Mouse (Mus musculus) intestine, postnatal 0 days (tissue): ENCODE data around the gene Vti1b. TPM values are rescaled to one million over a fixed set of nuclear protein-coding genes. Genes with fewer than 3 reads are reported as not detected.
"Not testable (repeated sequence)": the region's sequence is repeated elsewhere in the genome, so short reads cannot be mapped to it uniquely, and the experiment has no call there.

Experiments
- ATAC-seq: fragments of 200-750 bp; cut with Nextera tagmentation; 2 replicates; pipeline ENCODE4 v1.8.0; 2017; ENCODE audit warnings: mild to moderate bottlenecking, moderate TSS enrichment, moderate library complexity
- H3K27ac ChIP-seq: fragments of 300-500 bp; sonication (generic); 2 replicates; pipeline ENCODE4 v1.5.1; 2014; ENCODE audit warnings: mild to moderate bottlenecking, low read depth, low read length, moderate library complexity
- H3K27me3 ChIP-seq: fragments of 300-500 bp; sonication (generic); replicated peaks from 2 replicates; pipeline ENCODE4 v1.6.1; 2014; ENCODE audit warnings: low read length, mixed read lengths; ENCODE audit not compliant: control insufficient read depth, insufficient read depth
- H3K36me3 ChIP-seq: fragments of 300-500 bp; sonication (generic); 2 replicates; pipeline ENCODE4 v1.6.1; 2014; ENCODE audit warnings: mild to moderate bottlenecking, moderate library complexity; ENCODE audit not compliant: control insufficient read depth, insufficient read depth
- H3K4me1 ChIP-seq: fragments of 300-500 bp; sonication (generic); replicated peaks from 2 replicates; pipeline ENCODE4 v1.6.1; 2014; ENCODE audit warnings: antibody characterized with exemption, low read length, mixed read lengths; ENCODE audit not compliant: control insufficient read depth, insufficient read depth
- H3K4me2 ChIP-seq: fragments of 300-500 bp; sonication (generic); replicated peaks from 2 replicates; pipeline ENCODE4 v1.6.1; 2014; ENCODE audit warnings: low read depth, mild to moderate bottlenecking, moderate library complexity
- H3K4me3 ChIP-seq: fragments of 300-500 bp; sonication (generic); 2 replicates; pipeline ENCODE4 v1.5.1; 2014; ENCODE audit warnings: low read depth, low read length
- H3K9ac ChIP-seq: fragments of 300-500 bp; sonication (generic); 2 replicates; pipeline ENCODE4 v1.6.1; 2014; ENCODE audit warnings: mild to moderate bottlenecking, low read depth, low read length
- H3K9me3 ChIP-seq: fragments of 300-500 bp; sonication (generic); 2 replicates; pipeline ENCODE4 v1.6.1; 2016; ENCODE audit warnings: mixed run types; ENCODE audit not compliant: control insufficient read depth
- CTCF ChIP-seq: sonication (generic); IDR thresholded peaks from 2 replicates; pipeline ENCODE4 v1.5.1; 2016; ENCODE audit warnings: low read depth, mild to moderate bottlenecking, control low read depth, antibody characterized with exemption, moderate library complexity
- WGBS: fragments of 180-500 bp; shearing (Covaris S2); extraction: QIAGEN DNeasy Blood & Tissue Kit; methylation state at CpG from one replicate; pipeline ENCODE4 v1.1.7; 2014; 5-methylcytosine and 5-hydroxymethylcytosine counted together
- polyA plus RNA-seq: library from polyadenylated mRNA; unstranded; fragments of >200 nt; fragmentation: Nextera tagmentation; extraction: Ambion mirVana; gene quantifications from 2 replicates; pipeline ENCODE4 v1.2.1, GENCODE M21; 2015

Vti1b gene
- polyA plus RNA-seq, 1 experiment from 2014 or later: 142 TPM

GRCm38 (mm10) chr12:79193441-79193840 lies 21.0 kb upstream of the Vti1b start:
- WGBS: 7% methylated on average over 3 of the region's 3 CpGs
- no peak overlapping the region for H3K4me3 ChIP-seq
- ATAC-seq: no peak
- peak; percentile 85 for TF ChIP-seq CTCF
- no peak overlapping the region for H3K4me2 ChIP-seq
- H3K36me3 ChIP-seq: peaks cover under 1% of the 10 kb centered on the region; the same call in 1 of the 2 replicates
- no peaks in the 10 kb centered on the region for H3K9me3 ChIP-seq
- 0 out of 2 replicates have a peak, but pooled peaks cover 6% of the 10 kb centered on the region for H3K4me1 ChIP-seq
- no peak overlapping the region for H3K9ac ChIP-seq
- no peaks in the 10 kb centered on the region for H3K27me3 ChIP-seq
- no peak overlapping the region for H3K27ac ChIP-seq

- no peak for TF ChIP-seq CTCF
- Histone ChIP-seq H3K36me3 (peaks cover 12% of the 10 kb centered on the region; the same call in 1 of the 2 replicates), H3K4me3 (peak within 1 kb of the TSS; percentile 60), H3K4me1 (0 out of 2 replicates have a peak, but pooled peaks cover 6% of the 10 kb centered on the region), H3K9ac (peak within 1 kb of the TSS; percentile 49), H3K27me3 (no peaks in the 10 kb centered on the region), H3K27ac (no peak within 1 kb of the TSS; the same call in 1 of the 2 replicates), H3K4me2 (peak within 1 kb of the TSS; percentile 91), H3K9me3 (no peaks in the 10 kb centered on the region)
- WGBS: 51% methylated on average over 6 of the region's 6 CpGs
- peak; percentile 27; the same call in 1 of the 2 replicates for ATAC-seq
These were observed 19.7 kb upstream of the Vti1b start, which contains the start of gene Rdh11 for GRCm38 (mm10) chr12:79192193-79192592. Rdh11 (minus strand) TSS chr12:79192293.

- 0 out of 2 replicates have a peak, but pooled peaks cover 6% of the 10 kb centered on the region for H3K4me1 ChIP-seq
- ATAC-seq: peak; percentile 82
- no peaks in the 10 kb centered on the region for H3K27me3 ChIP-seq
- TF ChIP-seq CTCF: peak; percentile 75
- peak overlapping the region; percentile 91 for H3K4me2 ChIP-seq
- no peak overlapping the region; the same call in 1 of the 2 replicates for H3K27ac ChIP-seq
- H3K9me3 ChIP-seq: no peaks in the 10 kb centered on the region
- H3K9ac ChIP-seq: peak overlapping the region; percentile 49
- H3K4me3 ChIP-seq: peak overlapping the region; percentile 60
- 5% methylated on average over 14 of the region's 14 CpGs for WGBS
- H3K36me3 ChIP-seq: peaks cover 17% of the 10 kb centered on the region
These were observed 19.2 kb upstream of the Vti1b start for GRCm38 (mm10) chr12:79191701-79192100.

GRCm38 (mm10) chr12:79190931-79191673 lies 18.6 kb upstream of the Vti1b start:
- H3K27ac ChIP-seq: no peak overlapping the region; the same call in 1 of the 2 replicates
- peaks cover 23% of the 10 kb centered on the region for H3K36me3 ChIP-seq
- H3K4me1 ChIP-seq: 0 out of 2 replicates have a peak, but pooled peaks cover 6% of the 10 kb centered on the region
- peak overlapping the region; percentile 49 for H3K9ac ChIP-seq
- H3K4me2 ChIP-seq: peak overlapping the region; percentile 91
- under 1% methylated on average over 18 of the region's 18 CpGs for WGBS
- no peaks in the 10 kb centered on the region for H3K27me3 ChIP-seq
- peak overlapping the region; percentile 60 for H3K4me3 ChIP-seq
- TF ChIP-seq CTCF: peak; percentile 51
- peak; percentile 87 for ATAC-seq
- H3K9me3 ChIP-seq: no peaks in the 10 kb centered on the region

GRCm38 (mm10) chr12:79185160-79185559 lies 12.7 kb upstream of the Vti1b start:
- H3K4me3 ChIP-seq, H3K27ac ChIP-seq, ATAC-seq, H3K9me3 ChIP-seq, H3K4me2 ChIP-seq, H3K27me3 ChIP-seq, H3K9ac ChIP-seq, H3K4me1 ChIP-seq: not testable (repeated sequence)
- WGBS: 70% methylated on average over 5 of the region's 6 CpGs
- peaks cover 69% of the 10 kb centered on the region for H3K36me3 ChIP-seq

GRCm38 (mm10) chr12:79175998-79176397 lies 3.5 kb upstream of the Vti1b start:
- ATAC-seq: no peak
- no peak overlapping the region for H3K9ac ChIP-seq
- no peak overlapping the region for H3K27ac ChIP-seq
- H3K9me3 ChIP-seq: no peaks in the 10 kb centered on the region
- H3K27me3 ChIP-seq: no peaks in the 10 kb centered on the region
- no peaks in the 10 kb centered on the region; the same call in 1 of the 2 replicates for H3K4me1 ChIP-seq
- H3K36me3 ChIP-seq: peaks cover 26% of the 10 kb centered on the region
- no peak overlapping the region for H3K4me3 ChIP-seq
- WGBS: 99% methylated on average over 5 of the region's 5 CpGs
- no peak overlapping the region for H3K4me2 ChIP-seq
- TF ChIP-seq CTCF: no peak
